Mouse (Mus musculus) lung, postnatal 0 days (tissue): ENCODE data around the gene Cers1. TPM values are rescaled to one million over a fixed set of nuclear protein-coding genes. Genes with fewer than 3 reads are reported as not detected.

Source experiments
- ATAC-seq: fragments of 200-750 bp; cut with Nextera tagmentation; 2 replicates; pipeline ENCODE4 v1.8.0; 2017; ENCODE audit warnings: moderate library complexity
- DNase-seq: peaks from one replicate; pipeline ENCODE4 v3.0.0-alpha.2; 2016; ENCODE audit warnings: low spot score
- H3K27ac ChIP-seq: fragments of 300-500 bp; sonication (generic); 2 replicates; pipeline ENCODE4 v1.5.1; 2014; ENCODE audit warnings: antibody characterized with exemption, mild to moderate bottlenecking, low read length, mixed read lengths
- H3K27me3 ChIP-seq: fragments of 300-500 bp; sonication (generic); replicated peaks from 2 replicates; pipeline ENCODE4 v1.6.1; 2014; ENCODE audit warnings: low read length, mixed read lengths; ENCODE audit not compliant: insufficient read depth
- H3K36me3 ChIP-seq: fragments of 300-500 bp; sonication (generic); 2 replicates; pipeline ENCODE4 v1.6.1; 2014; ENCODE audit warnings: low read length, mixed read lengths; ENCODE audit not compliant: insufficient read depth
- H3K4me1 ChIP-seq: fragments of 300-500 bp; sonication (generic); 2 replicates; pipeline ENCODE4 v1.6.1; 2014; ENCODE audit warnings: antibody characterized with exemption, low read depth, low read length, mixed read lengths; ENCODE audit not compliant: insufficient read depth
- H3K4me2 ChIP-seq: fragments of 300-500 bp; sonication (generic); replicated peaks from 2 replicates; pipeline ENCODE4 v1.6.1; 2014; ENCODE audit warnings: low read depth, mild to moderate bottlenecking, low read length, moderate library complexity, mixed read lengths
- H3K4me3 ChIP-seq: fragments of 300-500 bp; sonication (generic); 2 replicates; pipeline ENCODE4 v1.5.1; 2014; ENCODE audit warnings: low read depth, low read length
- H3K9ac ChIP-seq: fragments of 300-500 bp; sonication (generic); replicated peaks from 2 replicates; pipeline ENCODE4 v1.6.1; 2014; ENCODE audit warnings: low read depth, mild to moderate bottlenecking
- H3K9me3 ChIP-seq: fragments of 300-500 bp; sonication (generic); 2 replicates; pipeline ENCODE4 v1.6.1; 2016; ENCODE audit warnings: low read length, mixed read lengths
- CTCF ChIP-seq: IDR thresholded peaks from 2 replicates; pipeline ENCODE4 v1.5.1; 2016; ENCODE audit warnings: antibody characterized with exemption, mild to moderate bottlenecking
- EP300 ChIP-seq: IDR thresholded peaks from 2 replicates; pipeline ENCODE4 v1.6.1; 2016; ENCODE audit warnings: antibody characterized with exemption, mild to moderate bottlenecking, control low read depth
- WGBS: fragments of 180-500 bp; shearing (Covaris S2); extraction: QIAGEN DNeasy Blood & Tissue Kit; methylation state at CpG from one replicate; pipeline ENCODE4 v1.1.7; 2014; 5-methylcytosine and 5-hydroxymethylcytosine counted together
- polyA plus RNA-seq: library from polyadenylated mRNA; unstranded; fragments of >200 nt; fragmentation: Nextera tagmentation; extraction: Ambion mirVana; gene quantifications from 2 replicates; pipeline ENCODE4 v1.2.1, GENCODE M21; 2015

The Cers1 gene
- polyA plus RNA-seq, 1 experiment from 2014 or later: 0.63 TPM

- no peak for DNase-seq
- Histone ChIP-seq H3K9ac (no peak overlapping the region), H3K27me3 (no peaks in the 10 kb centered on the region), H3K4me1 (no peaks in the 10 kb centered on the region), H3K4me2 (no peak overlapping the region), H3K36me3 (no peaks in the 10 kb centered on the region), H3K9me3 (no peaks in the 10 kb centered on the region), H3K4me3 (no peak overlapping the region), H3K27ac (no peak overlapping the region)
- ATAC-seq: no peak
- no peak for TF ChIP-seq EP300
- no peak for TF ChIP-seq CTCF
- WGBS: 69% methylated on average over 10 of the region's 10 CpGs
Measured at GRCm38 (mm10) chr8:70361484-70362032, 46.0 kb downstream of the Cers1 start.

- Histone ChIP-seq H3K9me3 (no peaks in the 10 kb centered on the region), H3K9ac (no peak overlapping the region), H3K36me3 (no peaks in the 10 kb centered on the region), H3K4me1 (no peaks in the 10 kb centered on the region), H3K27ac (no peak overlapping the region), H3K4me2 (no peak overlapping the region), H3K27me3 (no peaks in the 10 kb centered on the region), H3K4me3 (no peak overlapping the region)
- WGBS: 31% methylated on average over 5 of the region's 5 CpGs
- peak; percentile 25; the same call in 1 of the 2 replicates for ATAC-seq
- TF ChIP-seq EP300 (no peak), CTCF (no peak)
- DNase-seq: no peak
Measured at GRCm38 (mm10) chr8:70364066-70364465, 48.5 kb downstream of the Cers1 start.

GRCm38 (mm10) chr8:70366588-70366987 lies 51.0 kb downstream of the Cers1 start:
- DNase-seq: no peak
- H3K27me3 ChIP-seq: no peaks in the 10 kb centered on the region
- no peak overlapping the region for H3K27ac ChIP-seq
- H3K4me2 ChIP-seq: no peak overlapping the region
- TF ChIP-seq CTCF (no peak), EP300 (no peak)
- H3K36me3 ChIP-seq: no peaks in the 10 kb centered on the region
- no peak overlapping the region for H3K9ac ChIP-seq
- H3K4me3 ChIP-seq: no peak overlapping the region
- no peaks in the 10 kb centered on the region for H3K9me3 ChIP-seq
- H3K4me1 ChIP-seq: no peaks in the 10 kb centered on the region
- ATAC-seq: peak; percentile 49; the same call in 1 of the 2 replicates
- WGBS: 51% methylated on average over 5 of the region's 5 CpGs

GRCm38 (mm10) chr8:70370476-70370875 lies 54.9 kb downstream of the Cers1 start:
- Histone ChIP-seq H3K9me3 (no peaks in the 10 kb centered on the region), H3K27ac (no peak overlapping the region), H3K4me2 (no peak overlapping the region), H3K27me3 (peaks cover 29% of the 10 kb centered on the region), H3K4me1 (peaks cover 7% of the 10 kb centered on the region; the same call in 1 of the 2 replicates), H3K9ac (no peak overlapping the region), H3K36me3 (no peaks in the 10 kb centered on the region), H3K4me3 (no peak overlapping the region)
- WGBS: 83% methylated on average over 7 of the region's 7 CpGs
- ATAC-seq (no peak), DNase-seq (no peak)
- TF ChIP-seq EP300 (no peak), CTCF (no peak)

GRCm38 (mm10) chr8:70371951-70372350 lies 56.4 kb downstream of the Cers1 start:
- Histone ChIP-seq H3K9me3 (no peaks in the 10 kb centered on the region), H3K36me3 (no peaks in the 10 kb centered on the region), H3K4me3 (no peak overlapping the region), H3K9ac (no peak overlapping the region), H3K4me1 (peaks cover 9% of the 10 kb centered on the region; the same call in 1 of the 2 replicates), H3K4me2 (no peak overlapping the region), H3K27me3 (peaks cover 44% of the 10 kb centered on the region), H3K27ac (no peak overlapping the region)
- no peak for TF ChIP-seq EP300
- no peak for TF ChIP-seq CTCF
- ATAC-seq (no peak), DNase-seq (no peak)
- 30% methylated on average over 6 of the region's 6 CpGs for WGBS

- H3K9me3 ChIP-seq: no peaks in the 10 kb centered on the region
- H3K4me1 ChIP-seq: peaks cover 9% of the 10 kb centered on the region; the same call in 1 of the 2 replicates
- peak within 1 kb of the TSS; percentile 27 for H3K4me3 ChIP-seq
- no peak within 1 kb of the TSS for H3K27ac ChIP-seq
- TF ChIP-seq EP300: no peak
- TF ChIP-seq CTCF: no peak
- ATAC-seq (no peak), DNase-seq (no peak)
- H3K9ac ChIP-seq: no peak within 1 kb of the TSS
- H3K36me3 ChIP-seq: no peaks in the 10 kb centered on the region
- H3K4me2 ChIP-seq: peak within 1 kb of the TSS; percentile 44
- 4% methylated on average over 47 of the region's 47 CpGs for WGBS
- H3K27me3 ChIP-seq: peaks cover 54% of the 10 kb centered on the region
Measured at GRCm38 (mm10) chr8:70373397-70374317, 58.1 kb downstream of the Cers1 start, which contains the start of gene Comp. Comp (plus strand) TSS chr8:70373558.
